Mouse (Mus musculus): ENCODE data around the gene Nudt13. TPM values are rescaled to one million over a fixed set of nuclear protein-coding genes. Genes with fewer than 3 reads are reported as not detected.

Gene Nudt13
- polyA plus RNA-seq, 1 experiment, result 4.9 TPM

DNA sequence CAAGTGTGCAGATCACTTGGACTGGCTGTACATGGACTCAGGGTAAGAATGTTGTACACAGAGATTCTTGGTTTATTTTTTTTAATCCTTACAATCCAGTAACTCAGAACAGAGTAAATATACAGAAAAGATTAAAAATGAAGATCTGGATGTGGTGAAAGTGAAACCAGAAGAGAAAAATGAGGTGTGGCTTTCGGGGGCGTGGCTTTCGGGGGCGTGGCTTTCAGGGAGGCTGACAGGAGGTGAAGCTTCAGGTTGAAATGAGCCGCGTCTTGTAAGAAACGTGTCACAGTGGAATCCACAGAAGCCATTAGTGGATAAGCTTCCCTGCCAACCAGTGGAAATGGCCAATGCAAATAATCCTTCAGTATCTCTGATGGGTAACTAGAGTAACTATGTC is 46.4 kb downstream of the Nudt13 start:
- Histone ChIP-seq H3ac (ENCODE audit: control insufficient read depth, insufficient read length, low read depth) (no peak overlapping the region), H3K79me3 (ENCODE audit: low read depth) (peaks cover 21% of the 10 kb centered on the region), H3K79me2 (ENCODE audit: control insufficient read depth, insufficient read depth) (peaks cover 53% of the 10 kb centered on the region), H3K27me3 (ENCODE audit: control insufficient read depth, insufficient read depth, insufficient read length) (no peaks in the 10 kb centered on the region), H3K4me3 (ENCODE audit: insufficient read depth, poor library complexity, severe bottlenecking) (no peak overlapping the region), H3K36me3 (ENCODE audit: control insufficient read depth, insufficient read depth) (peaks cover 53% of the 10 kb centered on the region)
- TF ChIP-seq MYOD1 (IDR thresholded peaks at IDR 0.05; ENCODE audit: control insufficient read depth, insufficient read length, low read depth), result no peak
- no peak for TF ChIP-seq FOSL1 (IDR thresholded peaks at IDR 0.05; ENCODE audit: insufficient read depth, low read length, poor library complexity, severe bottlenecking)
- no peak for TF ChIP-seq CTCF (IDR thresholded peaks at IDR 0.05; ENCODE audit: control insufficient read depth, insufficient read depth, insufficient read length)
- TF ChIP-seq USF1 (IDR thresholded peaks at IDR 0.05; ENCODE audit: low read depth), result no peak
- TF ChIP-seq MAX (IDR thresholded peaks at IDR 0.05), result no peak
- no peak for TF ChIP-seq MYOG (IDR thresholded peaks at IDR 0.05; ENCODE audit: control insufficient read depth, extremely low read depth, insufficient read length)

GRCm38 (mm10) chr14:20345885-20346284 is 51.4 kb downstream of the Nudt13 start:
- H3K27me3 ChIP-seq (ENCODE audit: control insufficient read depth, insufficient read depth, insufficient read length), result no peaks in the 10 kb centered on the region
- H3ac ChIP-seq (ENCODE audit: control insufficient read depth, insufficient read length, low read depth), result no peak overlapping the region
- no peak overlapping the region for H3K4me3 ChIP-seq (ENCODE audit: insufficient read depth, poor library complexity, severe bottlenecking)
- peaks cover 75% of the 10 kb centered on the region for H3K79me2 ChIP-seq (ENCODE audit: control insufficient read depth, insufficient read depth)
- peaks cover 38% of the 10 kb centered on the region for H3K79me3 ChIP-seq (ENCODE audit: low read depth)
- TF ChIP-seq FOSL1 (IDR thresholded peaks at IDR 0.05; ENCODE audit: insufficient read depth, low read length, poor library complexity, severe bottlenecking) (peak; percentile 56), MYOD1 (IDR thresholded peaks at IDR 0.05; ENCODE audit: control insufficient read depth, insufficient read length, low read depth) (no peak)
- peaks cover 25% of the 10 kb centered on the region for H3K36me3 ChIP-seq (ENCODE audit: control insufficient read depth, insufficient read depth)

DNA sequence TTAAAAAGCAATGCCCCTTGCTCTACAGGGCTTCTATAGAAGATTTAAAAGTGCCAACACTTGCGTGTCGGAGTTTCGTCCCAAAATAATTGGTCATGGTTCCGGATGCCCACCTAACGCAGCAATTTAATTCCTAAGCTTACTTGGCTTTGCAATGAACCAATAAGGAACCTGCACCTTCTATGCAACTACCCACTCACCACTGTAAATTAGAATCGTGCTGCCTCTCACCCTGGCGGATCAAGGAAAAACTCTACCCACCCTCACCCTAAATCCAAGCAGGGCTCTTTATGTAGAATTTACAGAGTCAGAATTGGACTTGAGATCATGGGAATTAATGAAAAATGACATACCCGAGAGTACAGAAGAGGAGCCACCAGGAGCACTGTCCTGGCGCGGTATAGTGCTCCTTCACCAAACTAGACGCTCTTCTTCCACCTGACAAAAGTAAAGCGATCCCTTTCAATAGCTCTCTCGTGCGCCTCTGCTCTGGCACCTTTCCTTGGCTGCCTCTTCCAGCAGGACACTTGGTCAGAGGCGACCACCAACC is 53.0 kb downstream of the Nudt13 start:
- H3K4me3 ChIP-seq (ENCODE audit: insufficient read depth, poor library complexity, severe bottlenecking), result peak overlapping the region; percentile 60
- TF ChIP-seq MYOD1 (IDR thresholded peaks at IDR 0.05; ENCODE audit: control insufficient read depth, insufficient read length, low read depth) (no peak), USF1 (IDR thresholded peaks at IDR 0.05; ENCODE audit: low read depth) (no peak), MAX (IDR thresholded peaks at IDR 0.05) (no peak), MYOG (IDR thresholded peaks at IDR 0.05; ENCODE audit: control insufficient read depth, extremely low read depth, insufficient read length) (no peak), FOSL1 (IDR thresholded peaks at IDR 0.05; ENCODE audit: insufficient read depth, low read length, poor library complexity, severe bottlenecking) (no peak)
- H3K79me3 ChIP-seq (ENCODE audit: low read depth), result peaks cover 32% of the 10 kb centered on the region
- no peaks in the 10 kb centered on the region for H3K27me3 ChIP-seq (ENCODE audit: control insufficient read depth, insufficient read depth, insufficient read length)
- peaks cover 61% of the 10 kb centered on the region for H3K79me2 ChIP-seq (ENCODE audit: control insufficient read depth, insufficient read depth)
- H3ac ChIP-seq (ENCODE audit: control insufficient read depth, insufficient read length, low read depth), result peak overlapping the region; percentile 81
- peaks cover 15% of the 10 kb centered on the region for H3K36me3 ChIP-seq (ENCODE audit: control insufficient read depth, insufficient read depth)

DNA sequence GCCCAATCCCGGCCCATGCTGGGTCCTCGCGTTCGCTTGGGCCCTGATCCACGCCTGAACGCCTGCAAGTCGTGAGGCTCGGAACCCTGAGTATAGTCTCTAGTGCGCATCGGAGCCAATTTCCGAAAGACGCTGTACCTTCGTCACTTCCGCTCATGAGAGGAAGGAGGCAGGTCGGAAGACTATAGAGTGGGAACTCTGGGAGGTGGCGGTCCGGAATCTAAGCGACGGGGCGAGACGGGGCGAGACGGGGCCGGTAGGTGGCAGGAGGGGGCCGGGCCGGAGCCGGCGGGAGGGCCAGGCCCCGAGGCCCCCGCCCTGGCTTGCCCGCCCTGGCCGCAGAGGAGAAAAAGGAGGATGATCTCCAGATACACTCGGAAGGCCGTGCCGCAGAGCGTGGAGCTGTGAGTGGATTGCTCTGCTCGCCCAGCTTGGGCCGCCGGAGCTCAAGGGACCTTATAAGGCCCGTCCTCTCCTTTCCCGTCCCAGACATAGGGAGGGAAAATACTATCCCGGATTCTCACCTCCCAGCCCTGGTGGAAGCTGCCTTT is 53.6 kb downstream of the Nudt13 start, which contains the start of the genes Ecd and Fam149b:
Gene Ecd, minus strand, starts transcription at position 131 of the 551 bp plus-strand sequence.
Gene Fam149b, plus strand, starts transcription at position 172 of the 551 bp plus-strand sequence.
- H3K36me3 ChIP-seq (ENCODE audit: control insufficient read depth, insufficient read depth), result peaks cover 15% of the 10 kb centered on the region
- H3K4me3 ChIP-seq (ENCODE audit: insufficient read depth, poor library complexity, severe bottlenecking), result peak within 1 kb of the TSS; percentile 60
- peaks cover 32% of the 10 kb centered on the region for H3K79me3 ChIP-seq (ENCODE audit: low read depth)
- H3ac ChIP-seq (ENCODE audit: control insufficient read depth, insufficient read length, low read depth), result peak within 1 kb of the TSS; percentile 90
- H3K27me3 ChIP-seq (ENCODE audit: control insufficient read depth, insufficient read depth, insufficient read length), result no peaks in the 10 kb centered on the region
- no peak for TF ChIP-seq FOSL1 (IDR thresholded peaks at IDR 0.05; ENCODE audit: insufficient read depth, low read length, poor library complexity, severe bottlenecking)
- TF ChIP-seq CTCF (IDR thresholded peaks at IDR 0.05; ENCODE audit: control insufficient read depth, insufficient read depth, insufficient read length), result peak; percentile 24
- TF ChIP-seq MAX (IDR thresholded peaks at IDR 0.05), result peak; percentile 93
- peaks cover 56% of the 10 kb centered on the region for H3K79me2 ChIP-seq (ENCODE audit: control insufficient read depth, insufficient read depth)

- Histone ChIP-seq H3K79me3 (ENCODE audit: low read depth) (no peaks in the 10 kb centered on the region), H3K27me3 (ENCODE audit: control insufficient read depth, insufficient read depth, insufficient read length) (no peaks in the 10 kb centered on the region), H3K4me3 (ENCODE audit: insufficient read depth, poor library complexity, severe bottlenecking) (no peak overlapping the region), H3K36me3 (ENCODE audit: control insufficient read depth, insufficient read depth) (peaks cover 43% of the 10 kb centered on the region), H3K79me2 (ENCODE audit: control insufficient read depth, insufficient read depth) (no peaks in the 10 kb centered on the region), H3ac (ENCODE audit: control insufficient read depth, insufficient read length, low read depth) (no peak overlapping the region)
- TF ChIP-seq MYOD1 (IDR thresholded peaks at IDR 0.05; ENCODE audit: control insufficient read depth, insufficient read length, low read depth), result no peak
- TF ChIP-seq MAX (IDR thresholded peaks at IDR 0.05), result no peak
- TF ChIP-seq MYOG (IDR thresholded peaks at IDR 0.05; ENCODE audit: control insufficient read depth, extremely low read depth, insufficient read length), result no peak
- TF ChIP-seq FOSL1 (IDR thresholded peaks at IDR 0.05; ENCODE audit: insufficient read depth, low read length, poor library complexity, severe bottlenecking), result no peak
- TF ChIP-seq USF1 (IDR thresholded peaks at IDR 0.05; ENCODE audit: low read depth), result no peak
- TF ChIP-seq CEBPB (IDR thresholded peaks at IDR 0.05; ENCODE audit: low read depth), result no peak
- TF ChIP-seq CTCF (IDR thresholded peaks at IDR 0.05; ENCODE audit: control insufficient read depth, insufficient read depth, insufficient read length), result no peak
Observed at GRCm38 (mm10) chr14:20363230-20363629, 68.7 kb downstream of the Nudt13 start.

Other genes starting within 250 kb of the Nudt13 start
- gene Saysd1, start 156.2 kb upstream of the Nudt13 start, polyA plus RNA-seq (2012; fragmentation: generic; extraction: Trizol), result 8.0 TPM
- gene Kcnk5, start 112.9 kb upstream of the Nudt13 start, polyA plus RNA-seq (2012; fragmentation: generic; extraction: Trizol), result 10.1 TPM
- gene Kcnk16, start 25.5 kb upstream of the Nudt13 start, polyA plus RNA-seq (2012; fragmentation: generic; extraction: Trizol), result not detected
- gene Ecd, start 53.4 kb downstream of the Nudt13 start, polyA plus RNA-seq (2012; fragmentation: generic; extraction: Trizol), result 28.6 TPM
- gene Fam149b, start 53.5 kb downstream of the Nudt13 start, polyA plus RNA-seq (2012; fragmentation: generic; extraction: Trizol), result 17.7 TPM
- 80.8 TPM for gene Dnajc9, start 94.2 kb downstream of the Nudt13 start, polyA plus RNA-seq (2012; fragmentation: generic; extraction: Trizol)
- 97.2 TPM for gene Mrps16, start 98.9 kb downstream of the Nudt13 start, polyA plus RNA-seq (2012; fragmentation: generic; extraction: Trizol)
- gene Cfap70, start 157.5 kb downstream of the Nudt13 start, polyA plus RNA-seq (2012; fragmentation: generic; extraction: Trizol), result 0.01 TPM
- gene Anxa7, start 185.4 kb downstream of the Nudt13 start, polyA plus RNA-seq (2012; fragmentation: generic; extraction: Trizol), result 47.9 TPM
- gene Mss51, start 202.2 kb downstream of the Nudt13 start, polyA plus RNA-seq (2012; fragmentation: generic; extraction: Trizol), result 0.28 TPM